Mouse (Mus musculus) spleen, adult 2 months (tissue): ENCODE measurements around the gene Thsd7b. TPM values are rescaled to one million over a fixed set of nuclear protein-coding genes. Genes with fewer than 3 reads are reported as not detected.

Experiments
- DNase-seq, 2 experiments: peaks; one replicate each; pipeline versions ENCODE4 v3.0.0 to v3.0.0-alpha.2; 2012 to 2021; ENCODE audit warnings: low spot score in 2 of 2, low read depth in 1 of 2
- H3K27ac ChIP-seq: fragments of 200-500 bp; 2 replicates; pipeline ENCODE4 v1.5.1; 2012; ENCODE audit warnings: low read length, inconsistent platforms; ENCODE audit not compliant: insufficient read depth
- H3K27me3 ChIP-seq: fragments of 200-500 bp; 2 replicates; pipeline ENCODE4 v1.6.1; 2012; ENCODE audit warnings: mild to moderate bottlenecking, moderate library complexity, low read length, inconsistent platforms; ENCODE audit not compliant: control insufficient read depth, insufficient read depth
- H3K36me3 ChIP-seq: fragments of 200-500 bp; 2 replicates; pipeline ENCODE4 v1.6.1; 2012; ENCODE audit warnings: mild to moderate bottlenecking, low read length, inconsistent platforms; ENCODE audit not compliant: control insufficient read depth, insufficient read depth
- H3K4me1 ChIP-seq: fragments of 200-500 bp; 2 replicates; pipeline ENCODE4 v1.6.1; 2011; ENCODE audit warnings: inconsistent platforms; ENCODE audit not compliant: control insufficient read depth, insufficient read depth, insufficient read length
- H3K4me3 ChIP-seq: fragments of 200-500 bp; 2 replicates; pipeline ENCODE4 v1.5.1; 2011; ENCODE audit warnings: mild to moderate bottlenecking, inconsistent platforms; ENCODE audit not compliant: insufficient read depth, insufficient read length; ENCODE audit errors: extremely low read depth
- CTCF ChIP-seq: fragments of 200-500 bp; IDR thresholded peaks from 2 replicates; pipeline ENCODE4 v1.5.1; 2011; ENCODE audit warnings: mild to moderate bottlenecking, inconsistent platforms; ENCODE audit not compliant: insufficient read depth, insufficient read length, insufficient replicate concordance; ENCODE audit errors: extremely low read depth
- POLR2A ChIP-seq: fragments of 200-500 bp; IDR thresholded peaks from 2 replicates; pipeline ENCODE4 v1.6.1; 2011; ENCODE audit warnings: low read depth, low read length, inconsistent platforms
- WGBS: fragments of 180-500 bp; shearing (Covaris S2); methylation state at CpG from one replicate; pipeline ENCODE4 v1.1.7; 2018; 5-methylcytosine and 5-hydroxymethylcytosine counted together
- polyA plus RNA-seq: library from polyadenylated mRNA; depleted of rRNA; stranded (reverse); fragments of >200 nt; gene quantifications from 2 replicates; pipeline ENCODE4 v1.2.3, GENCODE M21; 2012

Thsd7b gene
- polyA plus RNA-seq, 1 experiment, result 0.11 TPM

GRCm38 (mm10) chr1:130085207-130085606 lies 812.1 kb downstream of the Thsd7b start:
- Histone ChIP-seq H3K36me3 (no peaks in the 10 kb centered on the region), H3K4me3 (no peak overlapping the region), H3K27me3 (no peaks in the 10 kb centered on the region), H3K27ac (no peak overlapping the region), H3K4me1 (no peaks in the 10 kb centered on the region)
- no peak for DNase-seq
- TF ChIP-seq POLR2A (no peak), CTCF (no peak)
- 73% methylated on average over 3 of the region's 3 CpGs for WGBS

- Histone ChIP-seq H3K4me1 (no peaks in the 10 kb centered on the region), H3K4me3 (no peak overlapping the region), H3K27ac (no peak overlapping the region), H3K36me3 (no peaks in the 10 kb centered on the region), H3K27me3 (no peaks in the 10 kb centered on the region)
- DNase-seq, result no peak
- TF ChIP-seq CTCF (no peak), POLR2A (no peak)
- WGBS, result 94% methylated on average over 2 of the region's 2 CpGs
These were observed 812.8 kb downstream of the Thsd7b start for GRCm38 (mm10) chr1:130085910-130086309.

GRCm38 (mm10) chr1:130099227-130099626 lies 826.1 kb downstream of the Thsd7b start:
- 53% methylated on average over 2 of the region's 2 CpGs for WGBS
- no peak for DNase-seq
- no peak overlapping the region for H3K27ac ChIP-seq
- no peak overlapping the region for H3K4me3 ChIP-seq
- TF ChIP-seq CTCF, result no peak
- no peak for TF ChIP-seq POLR2A
- no peaks in the 10 kb centered on the region for H3K27me3 ChIP-seq
- no peaks in the 10 kb centered on the region for H3K36me3 ChIP-seq
- H3K4me1 ChIP-seq, result no peaks in the 10 kb centered on the region

GRCm38 (mm10) chr1:130112580-130113314 lies 839.6 kb downstream of the Thsd7b start:
- TF ChIP-seq POLR2A, result no peak
- no peak overlapping the region for H3K27ac ChIP-seq
- DNase-seq, result no peak

GRCm38 (mm10) chr1:130113549-130113948 lies 840.4 kb downstream of the Thsd7b start:
- TF ChIP-seq POLR2A (no peak), CTCF (no peak)
- WGBS, result 91% methylated on average over 2 of the region's 2 CpGs
- no peaks in the 10 kb centered on the region for H3K36me3 ChIP-seq
- H3K27ac ChIP-seq, result no peak overlapping the region
- H3K4me1 ChIP-seq, result no peaks in the 10 kb centered on the region
- H3K4me3 ChIP-seq, result no peak overlapping the region
- no peaks in the 10 kb centered on the region for H3K27me3 ChIP-seq
- no peak for DNase-seq

More at GRCm38 (mm10) chr1:130112580-130113314, 839.6 kb downstream of the Thsd7b start:
- Histone ChIP-seq H3K36me3 (no peaks in the 10 kb centered on the region), H3K4me3 (no peak overlapping the region), H3K4me1 (no peaks in the 10 kb centered on the region), H3K27me3 (no peaks in the 10 kb centered on the region)
- WGBS, result 67% methylated on average over 1 of the region's 1 CpGs

GRCm38 (mm10) chr1:130130901-130131300 lies 857.8 kb downstream of the Thsd7b start:
- TF ChIP-seq POLR2A (no peak), CTCF (no peak)
- Histone ChIP-seq H3K27ac (no peak overlapping the region), H3K27me3 (no peaks in the 10 kb centered on the region), H3K4me3 (no peak overlapping the region), H3K4me1 (no peaks in the 10 kb centered on the region), H3K36me3 (no peaks in the 10 kb centered on the region)
- no peak for DNase-seq
- WGBS, result 75% methylated on average over 3 of the region's 3 CpGs

- no peak for DNase-seq
- no peak overlapping the region for H3K27ac ChIP-seq
- no peaks in the 10 kb centered on the region for H3K27me3 ChIP-seq
- H3K36me3 ChIP-seq, result no peaks in the 10 kb centered on the region
- H3K4me3 ChIP-seq, result no peak overlapping the region
- no peaks in the 10 kb centered on the region for H3K4me1 ChIP-seq
- TF ChIP-seq POLR2A (no peak), CTCF (no peak)
These were observed 893.1 kb downstream of the Thsd7b start for GRCm38 (mm10) chr1:130166187-130166586.
